Mouse (Mus musculus): ENCODE results near the gene Sync.

DNA sequence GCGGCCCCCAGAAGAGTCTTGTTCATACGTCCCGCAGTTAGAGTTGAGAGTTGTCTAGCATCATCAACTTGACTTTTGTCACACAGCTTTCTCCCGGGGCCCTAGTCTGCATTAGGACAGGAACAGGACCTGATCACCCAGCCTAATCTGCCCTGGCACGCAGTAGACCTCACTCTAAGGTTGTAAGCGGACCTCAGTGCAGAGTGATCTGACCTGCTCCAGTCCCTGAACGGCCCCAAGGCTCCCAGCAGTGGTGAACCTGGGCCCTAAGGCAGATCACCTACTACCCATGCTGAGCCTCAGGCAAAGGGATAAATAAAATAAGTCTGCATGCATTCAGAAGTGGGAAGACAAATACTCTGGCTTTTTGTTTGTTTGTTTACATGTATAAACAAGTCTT, 38.1 kb upstream of the Sync start:
- no peak for TF ChIP-seq CTCF (conservative IDR thresholded peaks at IDR 0.05; ENCODE audit: insufficient read depth, insufficient read length, low read depth, low read length)
- TF ChIP-seq POLR2A (IDR thresholded peaks at IDR 0.05; ENCODE audit: low read depth, low read length) = no peak
